In genomic region chr5:118621877-118622276, GRCm38 (mm10) we compare ENCODE assay signal across 30 mouse cellular contexts.
DNase-seq lines count a peak whose midpoint lies in the region; ATAC-seq lines count a peak whose summit lies in the region.
"Had no signal": no experiment of that assay in that cellular context is flagged by ENCODE, and none has a peak within 500 bp of the region (broad histone marks: within the 10 kb centered on the region; RNA-seq: fewer than 3 reads in every experiment).

No protein-coding gene starts in this region.

- H3K9ac ChIP-seq in heart, embryonic 12.5 days: no peak overlapping the region
- H3K9ac ChIP-seq in intestine, embryonic 16.5 days (ENCODE audit: low read depth, low read length): no peak overlapping the region
- H3K9ac ChIP-seq: embryonic facial prominence, embryonic 15.5 days; forebrain, embryonic 12.5 days; limb, embryonic 13.5 days; liver, embryonic 13.5 days; midbrain, embryonic 15.5 days; neural tube, embryonic 15.5 days had no signal

- ATAC-seq in heart, embryonic 12.5 days (ENCODE audit: insufficient number of reproducible peaks, low FRiP score): peak; percentile 54; the same call in 1 of the 2 replicates
- 0 out of 2 replicates have a peak, but pooled peaks have one; percentile 16 for ATAC-seq in intestine, embryonic 16.5 days
- ATAC-seq: hindbrain, embryonic 16.5 days; lung, postnatal 0 days; midbrain, embryonic 15.5 days had no signal

- no peaks in the 10 kb centered on the region for H3K9me3 ChIP-seq in heart, embryonic 12.5 days (replicated peaks)
- no peaks in the 10 kb centered on the region for H3K9me3 ChIP-seq in heart, embryonic 10.5 days
- H3K9me3 ChIP-seq in intestine, embryonic 16.5 days (ENCODE audit: control insufficient read depth, low read length): no peaks in the 10 kb centered on the region
- H3K9me3 ChIP-seq: embryonic facial prominence, embryonic 15.5 days; forebrain, embryonic 12.5 days; limb, embryonic 13.5 days; liver, embryonic 13.5 days; midbrain, embryonic 10.5 days; midbrain, embryonic 15.5 days; neural tube, embryonic 15.5 days had no signal

- H3K36me3 ChIP-seq in heart, embryonic 12.5 days: no peaks in the 10 kb centered on the region
- H3K36me3 ChIP-seq in heart, embryonic 10.5 days: no peaks in the 10 kb centered on the region
- H3K36me3 ChIP-seq in intestine, embryonic 16.5 days (ENCODE audit: control insufficient read depth, insufficient read depth, low read length): no peaks in the 10 kb centered on the region
- H3K36me3 ChIP-seq: embryonic facial prominence, embryonic 15.5 days; forebrain, embryonic 12.5 days; limb, embryonic 13.5 days; liver, embryonic 13.5 days; midbrain, embryonic 10.5 days; midbrain, embryonic 15.5 days; neural tube, embryonic 15.5 days had no signal

- no peaks in the 10 kb centered on the region for H3K27me3 ChIP-seq in heart, embryonic 12.5 days (replicated peaks)
- no peaks in the 10 kb centered on the region for H3K27me3 ChIP-seq in heart, embryonic 10.5 days (ENCODE audit: insufficient read depth, poor library complexity, severe bottlenecking)
- no peaks in the 10 kb centered on the region for H3K27me3 ChIP-seq in intestine, embryonic 16.5 days (replicated peaks; ENCODE audit: control insufficient read depth, insufficient read depth, low read length)
- H3K27me3 ChIP-seq: embryonic facial prominence, embryonic 15.5 days; limb, embryonic 13.5 days; liver, embryonic 13.5 days; midbrain, embryonic 15.5 days; neural tube, embryonic 15.5 days had no signal

- peak overlapping the region; percentile 1; the same call in 1 of the 2 replicates for H3K27ac ChIP-seq in heart, embryonic 12.5 days (ENCODE audit: poor library complexity, severe bottlenecking)
- H3K27ac ChIP-seq in heart, embryonic 10.5 days: no peak overlapping the region
- no peak overlapping the region for H3K27ac ChIP-seq in intestine, embryonic 16.5 days (ENCODE audit: low read length)
- H3K27ac ChIP-seq: embryonic facial prominence, embryonic 15.5 days; forebrain, embryonic 12.5 days; layer of hippocampus, adult 2 months; limb, embryonic 13.5 days; liver, embryonic 13.5 days; midbrain, embryonic 10.5 days; midbrain, embryonic 15.5 days; neural tube, embryonic 15.5 days had no signal

- peaks cover 74% of the 10 kb centered on the region for H3K4me1 ChIP-seq in heart, embryonic 12.5 days (replicated peaks)
- peaks cover 74% of the 10 kb centered on the region for H3K4me1 ChIP-seq in heart, embryonic 10.5 days
- peaks cover 25% of the 10 kb centered on the region for H3K4me1 ChIP-seq in intestine, embryonic 16.5 days (ENCODE audit: control insufficient read depth, insufficient read depth, low read length)

- no peak overlapping the region for H3K4me3 ChIP-seq in heart, embryonic 12.5 days
- no peak overlapping the region for H3K4me3 ChIP-seq in heart, embryonic 10.5 days
- no peak overlapping the region for H3K4me3 ChIP-seq in intestine, embryonic 16.5 days (ENCODE audit: low read length)
- H3K4me3 ChIP-seq: embryonic facial prominence, embryonic 15.5 days; forebrain, embryonic 12.5 days; layer of hippocampus, adult 2 months; limb, embryonic 13.5 days; liver, embryonic 13.5 days; midbrain, embryonic 10.5 days; midbrain, embryonic 15.5 days; neural tube, embryonic 15.5 days had no signal

- 29% methylated on average over 4 of the region's 4 CpGs for WGBS in heart, embryonic 12.5 days
- WGBS in heart, embryonic 10.5 days: 31% methylated on average over 4 of the region's 4 CpGs
- 74% methylated on average over 4 of the region's 4 CpGs for WGBS in intestine, embryonic 16.5 days

- H3K4me2 ChIP-seq in heart, embryonic 12.5 days: no peak overlapping the region
- H3K4me2 ChIP-seq in intestine, embryonic 16.5 days (ENCODE audit: low read depth, low read length): no peak overlapping the region
- H3K4me2 ChIP-seq: embryonic facial prominence, embryonic 15.5 days; forebrain, embryonic 12.5 days; heart, embryonic 11.5 days; limb, embryonic 13.5 days; liver, embryonic 13.5 days; midbrain, embryonic 15.5 days; neural tube, embryonic 15.5 days had no signal

- no peak for DNase-seq in heart, embryonic 10.5 days (ENCODE audit: low spot score)
- DNase-seq in 416B (ENCODE audit: low read depth): peak; percentile 64
- DNase-seq in adrenal gland, postnatal 25 days: peak; percentile 28
- no peak for DNase-seq in retina, embryonic 14.5 days (ENCODE audit: low spot score)
- DNase-seq in thymus, postnatal 4 days: no peak
- DNase-seq in layer of hippocampus, adult 18-20 months (ENCODE audit: low spot score in 2 of 2): no peak
- DNase-seq: B cell, adult 2 months; cerebellum, adult 18-20 months; cerebellum, postnatal 10 days; gastrocnemius, postnatal 10 days; heart, postnatal 10 days; kidney, adult 9 months; kidney, postnatal 14 days; liver, embryonic 13.5 days; lung, adult 18-20 months; lung, postnatal 4 days; spleen, adult 18-20 months; thymus, postnatal 25 days had no signal

Comparison
In these comparisons a context has a peak if more than half of its experiments do, and no peak if none do; other contexts are left out.
1. DNase-seq: peak in 416B (single experiment) and adrenal gland, postnatal 25 days (single experiment); none in heart, embryonic 10.5 days (single experiment), retina, embryonic 14.5 days (single experiment), thymus, postnatal 4 days (single experiment) and layer of hippocampus, adult 18-20 months (0 of 2).